Mouse (Mus musculus) limb, embryonic 10.5 days (tissue): Measurements from ENCODE around the gene Mon1b. TPM values are rescaled to one million over a fixed set of nuclear protein-coding genes. Genes with fewer than 3 reads are reported as not detected.

Source experiments
- DNase-seq: peaks from one replicate; pipeline ENCODE4 v3.0.0-alpha.2; 2017; ENCODE audit warnings: low spot score
- H3K27ac ChIP-seq: fragments of 300-500 bp; sonication (generic); 2 replicates; pipeline ENCODE4 v1.5.1; 2016; ENCODE audit warnings: mild to moderate bottlenecking
- H3K27me3 ChIP-seq: fragments of 300-500 bp; sonication (generic); 2 replicates; pipeline ENCODE4 v1.6.1; 2016; ENCODE audit warnings: low read depth, mild to moderate bottlenecking; ENCODE audit not compliant: poor library complexity, severe bottlenecking
- H3K36me3 ChIP-seq: fragments of 300-500 bp; sonication (generic); 2 replicates; pipeline ENCODE4 v1.6.1; 2016; ENCODE audit warnings: mild to moderate bottlenecking, moderate library complexity
- H3K4me1 ChIP-seq: fragments of 300-500 bp; sonication (generic); 2 replicates; pipeline ENCODE4 v1.6.1; 2016
- H3K4me3 ChIP-seq: fragments of 300-500 bp; sonication (generic); 2 replicates; pipeline ENCODE4 v1.5.1; 2016; ENCODE audit warnings: mild to moderate bottlenecking, moderate library complexity
- H3K9me3 ChIP-seq: fragments of 300-500 bp; sonication (generic); replicated peaks from 2 replicates; pipeline ENCODE4 v1.6.1; 2016; ENCODE audit warnings: mild to moderate bottlenecking
- WGBS: fragments of 180-500 bp; shearing (Covaris S2); methylation state at CpG from one replicate; pipeline ENCODE4 v1.1.7; 2016; 5-methylcytosine and 5-hydroxymethylcytosine counted together
- polyA plus RNA-seq: library from polyadenylated mRNA; unstranded; fragments of >200 nt; fragmentation: Nextera tagmentation; extraction: Ambion mirVana; gene quantifications from 2 replicates; pipeline ENCODE4 v1.2.1, GENCODE M21; 2016

Gene Mon1b
- polyA plus RNA-seq, 1 experiment from 2014 or later, result 7.7 TPM

GRCm38 (mm10) chr8:113656154-113656553 is 20.8 kb downstream of the Mon1b start:
- no peaks in the 10 kb centered on the region for H3K9me3 ChIP-seq
- 0 out of 2 replicates have a peak, but pooled peaks cover 11% of the 10 kb centered on the region for H3K27me3 ChIP-seq
- H3K36me3 ChIP-seq, result no peaks in the 10 kb centered on the region
- no peaks in the 10 kb centered on the region for H3K4me1 ChIP-seq
- WGBS, result 93% methylated on average over 5 of the region's 5 CpGs
- H3K4me3 ChIP-seq, result no peak overlapping the region
- no peak overlapping the region for H3K27ac ChIP-seq
- no peak for DNase-seq

GRCm38 (mm10) chr8:113656681-113657298 is 21.4 kb downstream of the Mon1b start:
- 83% methylated on average over 11 of the region's 11 CpGs for WGBS
- DNase-seq, result no peak
- Histone ChIP-seq H3K27me3 (0 out of 2 replicates have a peak, but pooled peaks cover 6% of the 10 kb centered on the region), H3K4me1 (no peaks in the 10 kb centered on the region), H3K4me3 (no peak overlapping the region), H3K9me3 (no peaks in the 10 kb centered on the region), H3K27ac (no peak overlapping the region), H3K36me3 (no peaks in the 10 kb centered on the region)

GRCm38 (mm10) chr8:113660128-113660527 is 24.7 kb downstream of the Mon1b start:
- 97% methylated on average over 1 of the region's 1 CpGs for WGBS
- no peaks in the 10 kb centered on the region for H3K9me3 ChIP-seq
- H3K36me3 ChIP-seq, result no peaks in the 10 kb centered on the region

GRCm38 (mm10) chr8:113664544-113664943 is 29.2 kb downstream of the Mon1b start:
- Histone ChIP-seq H3K4me3 (no peak overlapping the region), H3K9me3 (no peaks in the 10 kb centered on the region), H3K27ac (no peak overlapping the region), H3K27me3 (peaks cover 34% of the 10 kb centered on the region; the same call in 1 of the 2 replicates), H3K4me1 (peaks cover 16% of the 10 kb centered on the region), H3K36me3 (no peaks in the 10 kb centered on the region)
- peak; percentile 84 for DNase-seq
- WGBS, result 5% methylated on average over 2 of the region's 2 CpGs

More at GRCm38 (mm10) chr8:113660128-113660527, 24.7 kb downstream of the Mon1b start:
- no peak overlapping the region for H3K27ac ChIP-seq
- H3K27me3 ChIP-seq, result no peaks in the 10 kb centered on the region
- H3K4me1 ChIP-seq, result no peaks in the 10 kb centered on the region
- DNase-seq, result no peak
- H3K4me3 ChIP-seq, result no peak overlapping the region

GRCm38 (mm10) chr8:113665036-113665435 is 29.6 kb downstream of the Mon1b start:
- Histone ChIP-seq H3K36me3 (no peaks in the 10 kb centered on the region), H3K27ac (no peak overlapping the region), H3K27me3 (peaks cover 39% of the 10 kb centered on the region; the same call in 1 of the 2 replicates), H3K9me3 (no peaks in the 10 kb centered on the region), H3K4me3 (no peak overlapping the region), H3K4me1 (peaks cover 16% of the 10 kb centered on the region)
- WGBS, result 77% methylated on average over 4 of the region's 4 CpGs
- DNase-seq, result no peak

GRCm38 (mm10) chr8:113665951-113666350 is 30.6 kb downstream of the Mon1b start:
- peaks cover 16% of the 10 kb centered on the region for H3K4me1 ChIP-seq
- no peak for DNase-seq
- WGBS, result 53% methylated on average over 8 of the region's 8 CpGs
- no peak overlapping the region for H3K27ac ChIP-seq
- H3K36me3 ChIP-seq, result no peaks in the 10 kb centered on the region
- H3K9me3 ChIP-seq, result no peaks in the 10 kb centered on the region
- H3K4me3 ChIP-seq, result no peak overlapping the region
- peaks cover 46% of the 10 kb centered on the region; the same call in 1 of the 2 replicates for H3K27me3 ChIP-seq

- no peak overlapping the region for H3K27ac ChIP-seq
- H3K4me1 ChIP-seq, result peaks cover 16% of the 10 kb centered on the region
- no peak overlapping the region for H3K4me3 ChIP-seq
- H3K9me3 ChIP-seq, result no peaks in the 10 kb centered on the region
- H3K27me3 ChIP-seq, result peaks cover 46% of the 10 kb centered on the region; the same call in 1 of the 2 replicates
- H3K36me3 ChIP-seq, result no peaks in the 10 kb centered on the region
- DNase-seq, result peak; percentile 31
- 43% methylated on average over 16 of the region's 16 CpGs for WGBS
These were observed 31.5 kb downstream of the Mon1b start for GRCm38 (mm10) chr8:113666714-113667432.

- Histone ChIP-seq H3K36me3 (no peaks in the 10 kb centered on the region), H3K27me3 (peaks cover 46% of the 10 kb centered on the region; the same call in 1 of the 2 replicates), H3K27ac (no peak overlapping the region), H3K9me3 (no peaks in the 10 kb centered on the region), H3K4me1 (peaks cover 25% of the 10 kb centered on the region), H3K4me3 (no peak overlapping the region)
- WGBS, result 68% methylated on average over 10 of the region's 10 CpGs
- no peak for DNase-seq
These were observed 34.5 kb downstream of the Mon1b start for GRCm38 (mm10) chr8:113669924-113670323.

GRCm38 (mm10) chr8:113672599-113673255 is 37.3 kb downstream of the Mon1b start:
- H3K27me3 ChIP-seq, result peaks cover 30% of the 10 kb centered on the region; the same call in 1 of the 2 replicates
- H3K36me3 ChIP-seq, result no peaks in the 10 kb centered on the region
- no peaks in the 10 kb centered on the region for H3K9me3 ChIP-seq
- peak; percentile 35 for DNase-seq
- peaks cover 9% of the 10 kb centered on the region for H3K4me1 ChIP-seq
- H3K27ac ChIP-seq, result no peak overlapping the region
- WGBS, result 68% methylated on average over 11 of the region's 11 CpGs
- H3K4me3 ChIP-seq, result no peak overlapping the region

- Histone ChIP-seq H3K4me1 (peaks cover 9% of the 10 kb centered on the region), H3K4me3 (no peak overlapping the region), H3K27me3 (peaks cover 25% of the 10 kb centered on the region; the same call in 1 of the 2 replicates), H3K9me3 (no peaks in the 10 kb centered on the region), H3K27ac (no peak overlapping the region), H3K36me3 (no peaks in the 10 kb centered on the region)
- 72% methylated on average over 3 of the region's 3 CpGs for WGBS
- DNase-seq, result peak; percentile 20
These were observed 37.9 kb downstream of the Mon1b start for GRCm38 (mm10) chr8:113673300-113673699.

- DNase-seq, result peak; percentile 9
- Histone ChIP-seq H3K4me1 (peaks cover 9% of the 10 kb centered on the region), H3K27me3 (peaks cover 11% of the 10 kb centered on the region; the same call in 1 of the 2 replicates), H3K27ac (no peak overlapping the region), H3K4me3 (no peak overlapping the region), H3K36me3 (no peaks in the 10 kb centered on the region), H3K9me3 (no peaks in the 10 kb centered on the region)
- WGBS, result 75% methylated on average over 3 of the region's 3 CpGs
These were observed 39.2 kb downstream of the Mon1b start for GRCm38 (mm10) chr8:113674611-113675010.

GRCm38 (mm10) chr8:113675281-113675680 is 39.9 kb downstream of the Mon1b start:
- H3K36me3 ChIP-seq, result no peaks in the 10 kb centered on the region
- no peaks in the 10 kb centered on the region for H3K9me3 ChIP-seq
- WGBS, result 88% methylated on average over 2 of the region's 2 CpGs
- peaks cover 9% of the 10 kb centered on the region; the same call in 1 of the 2 replicates for H3K4me1 ChIP-seq
- H3K27me3 ChIP-seq, result peaks cover 5% of the 10 kb centered on the region; the same call in 1 of the 2 replicates
- peak; percentile 10 for DNase-seq
- no peak overlapping the region for H3K4me3 ChIP-seq
- H3K27ac ChIP-seq, result no peak overlapping the region

GRCm38 (mm10) chr8:113676811-113677210 is 41.4 kb downstream of the Mon1b start:
- Histone ChIP-seq H3K4me3 (no peak overlapping the region), H3K27ac (no peak overlapping the region), H3K27me3 (no peaks in the 10 kb centered on the region), H3K9me3 (no peaks in the 10 kb centered on the region), H3K4me1 (peaks cover 9% of the 10 kb centered on the region; the same call in 1 of the 2 replicates), H3K36me3 (no peaks in the 10 kb centered on the region)
- DNase-seq, result no peak
- 91% methylated on average over 1 of the region's 1 CpGs for WGBS
